13 mouse cellular contexts compared by ENCODE assay signal in genomic region chr2:167957539-167957938, GRCm38 (mm10). TPM values are rescaled to one million over a fixed set of nuclear protein-coding genes. Genes with fewer than 3 reads are reported as not detected.
A peak's percentile ranks its signal among the peaks of the same experiment; 100 is the strongest.
DNase-seq lines count a peak whose midpoint lies in the region; ATAC-seq and TF ChIP-seq lines count a peak whose summit lies in the region.
"Had no signal": no experiment of that assay in that cellular context is flagged by ENCODE, and none has a peak within 500 bp of the region (broad histone marks: within the 10 kb centered on the region; RNA-seq: fewer than 3 reads in every experiment).

No protein-coding gene starts in this region.

- no peaks in the 10 kb centered on the region for H3K9me3 ChIP-seq in heart, postnatal 0 days (replicated peaks; ENCODE audit: control insufficient read depth, low read length)
- no peaks in the 10 kb centered on the region for H3K9me3 ChIP-seq in heart, embryonic 10.5 days
- H3K9me3 ChIP-seq in lung, embryonic 16.5 days (ENCODE audit: control insufficient read depth, low read length) = no peaks in the 10 kb centered on the region
- H3K9me3 ChIP-seq: forebrain, embryonic 10.5 days; limb, embryonic 13.5 days; midbrain, embryonic 13.5 days; neural tube, embryonic 13.5 days; stomach, embryonic 15.5 days had no signal

- peak overlapping the region; percentile 81 for H3K27ac ChIP-seq in heart, postnatal 0 days (ENCODE audit: low read depth)
- H3K27ac ChIP-seq in heart, embryonic 10.5 days = no peak overlapping the region
- peak overlapping the region; percentile 19; the same call in 1 of the 2 replicates for H3K27ac ChIP-seq in lung, embryonic 16.5 days (ENCODE audit: low read length)
- peak overlapping the region; percentile 92 for H3K27ac ChIP-seq in bone marrow macrophage, adult 2 months (ENCODE audit: insufficient read depth, low read depth, low read length)
- H3K27ac ChIP-seq: forebrain, embryonic 10.5 days; limb, embryonic 13.5 days; midbrain, embryonic 13.5 days; neural tube, embryonic 13.5 days had no signal

- TF ChIP-seq EP300 in heart, postnatal 0 days (IDR thresholded peaks at IDR 0.05; ENCODE audit: low read depth) = no peak

- no peak overlapping the region for H3K4me3 ChIP-seq in heart, postnatal 0 days (ENCODE audit: low read depth, low read length)
- no peak overlapping the region for H3K4me3 ChIP-seq in heart, embryonic 10.5 days
- no peak overlapping the region for H3K4me3 ChIP-seq in lung, embryonic 16.5 days (ENCODE audit: low read length)
- H3K4me3 ChIP-seq in bone marrow macrophage, adult 2 months (ENCODE audit: insufficient read depth, low read length) = no peak overlapping the region
- H3K4me3 ChIP-seq: forebrain, embryonic 10.5 days; limb, embryonic 13.5 days; midbrain, embryonic 13.5 days; neural tube, embryonic 13.5 days; stomach, embryonic 15.5 days had no signal

- H3K27me3 ChIP-seq in heart, postnatal 0 days (ENCODE audit: control insufficient read depth, insufficient read depth, low read length) = no peaks in the 10 kb centered on the region
- H3K27me3 ChIP-seq in heart, embryonic 10.5 days (ENCODE audit: insufficient read depth, poor library complexity, severe bottlenecking) = no peaks in the 10 kb centered on the region
- H3K27me3 ChIP-seq in lung, embryonic 16.5 days (ENCODE audit: control insufficient read depth, insufficient read depth, low read depth, low read length) = no peaks in the 10 kb centered on the region
- H3K27me3 ChIP-seq in splenic B cell, adult 2 months (ENCODE audit: control insufficient read depth, insufficient read depth, low read length, poor library complexity, severe bottlenecking) = no peaks in the 10 kb centered on the region
- H3K27me3 ChIP-seq: limb, embryonic 13.5 days; midbrain, embryonic 13.5 days; neural tube, embryonic 13.5 days; stomach, embryonic 15.5 days had no signal

- no peak overlapping the region for H3K4me2 ChIP-seq in heart, postnatal 0 days (ENCODE audit: low read depth, low read length)
- H3K4me2 ChIP-seq in lung, embryonic 16.5 days (ENCODE audit: low read depth, low read length) = no peak overlapping the region
- H3K4me2 ChIP-seq: limb, embryonic 13.5 days; midbrain, embryonic 13.5 days; neural tube, embryonic 13.5 days; stomach, embryonic 15.5 days had no signal

- H3K9ac ChIP-seq in heart, postnatal 0 days (replicated peaks; ENCODE audit: low read depth, low read length) = no peak overlapping the region
- no peak overlapping the region for H3K9ac ChIP-seq in lung, embryonic 16.5 days (ENCODE audit: low read length)
- H3K9ac ChIP-seq: limb, embryonic 13.5 days; midbrain, embryonic 13.5 days; neural tube, embryonic 13.5 days; stomach, embryonic 15.5 days had no signal

- DNase-seq in heart, postnatal 0 days (ENCODE audit: low spot score) = no peak
- DNase-seq in heart, embryonic 10.5 days (ENCODE audit: low spot score) = no peak
- DNase-seq in lung, postnatal 10 days = no peak
- peak; percentile 65 for DNase-seq in splenic B cell, adult 2 months (ENCODE audit: low read depth, low spot score)
- DNase-seq in testis, postnatal 10 days (ENCODE audit: low spot score) = no peak
- DNase-seq: right cerebral cortex, adult 18-20 months had no signal

- 89% methylated on average over 1 of the region's 1 CpGs for WGBS in heart, postnatal 0 days
- WGBS in heart, embryonic 10.5 days = 89% methylated on average over 1 of the region's 1 CpGs
- 86% methylated on average over 1 of the region's 1 CpGs for WGBS in lung, embryonic 16.5 days

- ATAC-seq in heart, postnatal 0 days (ENCODE audit: insufficient read depth, low read depth) = 0 out of 2 replicates have a peak, but pooled peaks have one; percentile 21
- no peak for ATAC-seq in lung, embryonic 16.5 days (ENCODE audit: low read depth)
- ATAC-seq: midbrain, embryonic 13.5 days had no signal

- TF ChIP-seq POLR2A in bone marrow macrophage, adult 2 months (IDR thresholded peaks at IDR 0.05; ENCODE audit: borderline replicate concordance, low read depth, low read length) = no peak

- no peaks in the 10 kb centered on the region for H3K36me3 ChIP-seq in heart, postnatal 0 days (replicated peaks; ENCODE audit: control insufficient read depth, insufficient read depth, low read length)
- H3K36me3 ChIP-seq in heart, embryonic 10.5 days = no peaks in the 10 kb centered on the region
- no peaks in the 10 kb centered on the region for H3K36me3 ChIP-seq in lung, embryonic 16.5 days (ENCODE audit: control insufficient read depth, insufficient read depth, low read length)
- no peaks in the 10 kb centered on the region; the same call in 1 of the 2 replicates for H3K36me3 ChIP-seq in splenic B cell, adult 2 months (ENCODE audit: control insufficient read depth, insufficient read depth, low read length, poor library complexity, severe bottlenecking)
- H3K36me3 ChIP-seq: limb, embryonic 13.5 days; midbrain, embryonic 13.5 days; stomach, embryonic 15.5 days had no signal

- peak; percentile 38 for TF ChIP-seq CTCF in heart, postnatal 0 days (IDR thresholded peaks at IDR 0.05; ENCODE audit: low read depth)
- peak; percentile 43 for TF ChIP-seq CTCF in bone marrow macrophage, adult 2 months (IDR thresholded peaks at IDR 0.05; ENCODE audit: low read depth, low read length)

- H3K4me1 ChIP-seq in heart, postnatal 0 days (ENCODE audit: control insufficient read depth, insufficient read depth) = peaks cover 39% of the 10 kb centered on the region
- peaks cover 63% of the 10 kb centered on the region for H3K4me1 ChIP-seq in heart, embryonic 10.5 days
- H3K4me1 ChIP-seq in lung, embryonic 16.5 days (replicated peaks; ENCODE audit: control insufficient read depth, insufficient read depth, low read length) = peaks cover 29% of the 10 kb centered on the region
- H3K4me1 ChIP-seq in bone marrow macrophage, adult 2 months (ENCODE audit: control insufficient read depth, insufficient read depth, low read length) = peaks cover 67% of the 10 kb centered on the region

RNA-seq across cellular contexts. Expression of gene Ptpn1, which starts 25.7 kb away (rescaled TPM):
- total RNA-seq in heart, postnatal 0 days (2014; rRNA removed; ENCODE audit: low replicate concordance) = 22.0 and 28.8 TPM in 2 replicates
- 36.5 and 37.9 TPM in 2 replicates for polyA plus RNA-seq in heart, postnatal 0 days (2015; fragmentation: Nextera tagmentation; extraction: Ambion mirVana)
- 45.3 and 58.3 TPM in 2 replicates for polyA plus RNA-seq in heart, embryonic 10.5 days (2016; fragmentation: Nextera tagmentation; extraction: Ambion mirVana)
- 56.3 and 73.3 TPM in 2 replicates for polyA plus RNA-seq in lung, embryonic 16.5 days (2015; fragmentation: Nextera tagmentation; extraction: Ambion mirVana)
- polyA plus RNA-seq in bone marrow macrophage, adult 2 months (2012; ENCODE audit: insufficient read depth, insufficient read length, missing spikeins) = 84.4 and 94.5 TPM in 2 replicates

RNA-seq across cellular contexts. Expression of gene Ripor3, which starts 52.9 kb away (rescaled TPM):
- 1.2 and 1.9 TPM in 2 replicates for total RNA-seq in heart, postnatal 0 days (2014; rRNA removed; ENCODE audit: low replicate concordance)
- polyA plus RNA-seq in heart, postnatal 0 days (2015; fragmentation: Nextera tagmentation; extraction: Ambion mirVana) = 0.29 and 0.36 TPM in 2 replicates
- 1.3 and 2.5 TPM in 2 replicates for polyA plus RNA-seq in heart, embryonic 10.5 days (2016; fragmentation: Nextera tagmentation; extraction: Ambion mirVana)
- polyA plus RNA-seq in lung, embryonic 16.5 days (2015; fragmentation: Nextera tagmentation; extraction: Ambion mirVana) = 2.0 and 2.5 TPM in 2 replicates
- not detected in 2 replicates for polyA plus RNA-seq in bone marrow macrophage, adult 2 months (2012; ENCODE audit: insufficient read depth, insufficient read length, missing spikeins)
